Mouse (Mus musculus) testis, adult 2 months (tissue): ENCODE results near the gene Banf2. TPM values are rescaled to one million over a fixed set of nuclear protein-coding genes. Genes with fewer than 3 reads are reported as not detected.

ENCODE experiments used
- H3K27ac ChIP-seq: fragments of 200-500 bp; 2 replicates; pipeline ENCODE4 v1.5.1; 2012; ENCODE audit warnings: low read depth, low read length; ENCODE audit not compliant: control insufficient read depth, insufficient read depth
- H3K27me3 ChIP-seq: fragments of 200-500 bp; 2 replicates; pipeline ENCODE4 v1.6.1; 2012; ENCODE audit warnings: mild to moderate bottlenecking, low read length, moderate library complexity; ENCODE audit not compliant: control insufficient read depth, insufficient read depth
- H3K36me3 ChIP-seq: fragments of 200-500 bp; 2 replicates; pipeline ENCODE4 v1.6.1; 2012; ENCODE audit warnings: mild to moderate bottlenecking, low read length; ENCODE audit not compliant: control insufficient read depth, insufficient read depth
- H3K4me1 ChIP-seq: fragments of 200-500 bp; 2 replicates; pipeline ENCODE4 v1.6.1; 2012; ENCODE audit warnings: low read length; ENCODE audit not compliant: control insufficient read depth, insufficient read depth
- H3K4me3 ChIP-seq: fragments of 200-500 bp; 2 replicates; pipeline ENCODE4 v1.5.1; 2012; ENCODE audit warnings: low read depth, mild to moderate bottlenecking, low read length, moderate library complexity, mixed read lengths; ENCODE audit not compliant: control insufficient read depth
- CTCF ChIP-seq: fragments of 200-500 bp; IDR thresholded peaks from 2 replicates; pipeline ENCODE4 v1.5.1; 2012; ENCODE audit warnings: low read depth, mild to moderate bottlenecking, inconsistent platforms, low read length, moderate library complexity; ENCODE audit not compliant: control insufficient read depth, insufficient read depth, insufficient replicate concordance
- POLR2A ChIP-seq: fragments of 200-500 bp; IDR thresholded peaks from 2 replicates; pipeline ENCODE4 v1.6.1; 2012; ENCODE audit warnings: low read depth, mild to moderate bottlenecking, inconsistent platforms, low read length, moderate library complexity; ENCODE audit not compliant: control insufficient read depth
- polyA plus RNA-seq: library from polyadenylated mRNA; depleted of rRNA; stranded (reverse); fragments of >200 nt; gene quantifications from 2 replicates; pipeline ENCODE4 v1.2.3, GENCODE M21; 2012

Banf2 gene
- polyA plus RNA-seq, 1 experiment = 212 TPM

- Histone ChIP-seq H3K36me3 (no peaks in the 10 kb centered on the region), H3K4me3 (peak overlapping the region; percentile 81), H3K4me1 (peaks cover 9% of the 10 kb centered on the region), H3K27ac (peak overlapping the region; percentile 47), H3K27me3 (no peaks in the 10 kb centered on the region)
- peak; percentile 72 for TF ChIP-seq CTCF
- no peak for TF ChIP-seq POLR2A
These were observed 22.4 kb upstream of the Banf2 start for GRCm38 (mm10) chr2:144010282-144011044.

GRCm38 (mm10) chr2:144011080-144011551 lies 21.7 kb upstream of the Banf2 start, which contains the start of gene Rrbp1:
Gene Rrbp1 (minus strand): TSS chr2:144011263.
- Histone ChIP-seq H3K4me3 (peak within 1 kb of the TSS; percentile 81), H3K4me1 (peaks cover 9% of the 10 kb centered on the region), H3K36me3 (no peaks in the 10 kb centered on the region), H3K27ac (peak within 1 kb of the TSS; percentile 47), H3K27me3 (no peaks in the 10 kb centered on the region)
- TF ChIP-seq CTCF = no peak
- TF ChIP-seq POLR2A = peak; percentile 94

DNA sequence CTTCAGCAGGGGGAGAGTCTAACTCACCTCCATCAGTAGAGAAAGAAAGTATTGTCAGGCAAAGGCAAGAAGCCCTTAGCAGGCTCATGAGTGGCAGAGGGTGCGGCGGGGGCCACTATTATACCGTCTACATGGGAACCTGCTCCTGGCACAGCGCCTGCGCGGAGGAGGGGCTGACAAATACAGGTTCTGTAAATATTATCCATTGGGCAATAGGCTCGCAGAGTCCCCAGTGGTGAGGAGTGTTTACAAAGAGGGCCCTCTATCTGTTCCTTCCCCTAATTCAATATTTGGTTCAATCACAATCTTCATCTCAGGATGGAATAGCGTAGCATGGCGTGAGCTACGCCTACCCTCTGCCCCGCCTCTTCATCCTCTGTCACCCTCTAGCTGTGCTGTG lies 18.8 kb upstream of the Banf2 start:
- Histone ChIP-seq H3K4me3 (no peak overlapping the region), H3K4me1 (peaks cover 7% of the 10 kb centered on the region), H3K27ac (no peak overlapping the region), H3K36me3 (no peaks in the 10 kb centered on the region), H3K27me3 (no peaks in the 10 kb centered on the region)
- TF ChIP-seq CTCF (no peak), POLR2A (no peak)

DNA sequence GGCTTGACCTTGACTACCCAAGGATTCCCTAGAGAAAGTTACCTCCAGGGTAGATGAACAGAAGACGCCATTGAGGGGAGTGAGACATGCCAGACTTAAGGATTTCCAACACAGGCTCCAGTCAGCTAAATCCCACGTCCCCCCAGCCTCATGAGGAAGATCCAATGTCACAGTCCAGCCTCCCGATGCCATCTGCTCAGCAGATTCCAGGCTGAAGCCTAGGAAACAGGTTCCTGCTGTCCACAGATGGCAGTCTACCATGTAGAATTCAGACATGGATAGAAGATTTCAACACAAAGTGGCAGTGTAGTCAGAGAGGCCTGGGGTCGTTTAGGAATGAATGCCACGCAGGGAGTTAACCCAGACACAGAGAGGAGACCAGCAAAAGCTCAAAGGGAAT lies 18.4 kb upstream of the Banf2 start:
- Histone ChIP-seq H3K4me3 (no peak overlapping the region), H3K36me3 (no peaks in the 10 kb centered on the region), H3K27me3 (no peaks in the 10 kb centered on the region), H3K27ac (no peak overlapping the region), H3K4me1 (peaks cover 7% of the 10 kb centered on the region)
- TF ChIP-seq CTCF (no peak), POLR2A (no peak)

GRCm38 (mm10) chr2:144015861-144016260 lies 17.0 kb upstream of the Banf2 start:
- Histone ChIP-seq H3K4me3 (no peak overlapping the region), H3K36me3 (no peaks in the 10 kb centered on the region), H3K27ac (no peak overlapping the region), H3K27me3 (no peaks in the 10 kb centered on the region), H3K4me1 (peaks cover 3% of the 10 kb centered on the region)
- no peak for TF ChIP-seq CTCF
- no peak for TF ChIP-seq POLR2A

DNA sequence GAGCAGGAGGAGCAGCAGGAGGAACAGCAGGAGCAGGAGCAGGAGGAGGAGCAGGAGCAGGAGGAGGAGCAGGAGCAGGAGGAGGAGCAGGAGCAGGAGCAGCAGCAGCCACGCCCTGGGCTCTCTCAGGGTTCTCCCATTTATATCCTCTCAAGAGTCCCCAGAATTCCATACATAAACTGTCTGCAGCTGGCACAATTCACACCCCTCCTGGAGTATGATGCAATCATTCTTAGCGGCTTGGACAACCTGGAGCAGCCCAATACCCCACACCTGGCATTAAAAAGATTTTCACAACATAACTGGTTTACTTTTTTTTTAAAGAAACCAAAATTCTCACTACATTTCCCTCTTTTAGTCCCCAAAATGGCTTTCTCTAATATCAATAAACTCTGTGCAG lies 12.9 kb upstream of the Banf2 start:
- TF ChIP-seq POLR2A (no peak), CTCF (no peak)
- Histone ChIP-seq H3K4me1 (no peaks in the 10 kb centered on the region), H3K4me3 (no peak overlapping the region), H3K27ac (no peak overlapping the region), H3K36me3 (no peaks in the 10 kb centered on the region), H3K27me3 (no peaks in the 10 kb centered on the region)

- no peaks in the 10 kb centered on the region for H3K4me1 ChIP-seq
- no peak overlapping the region for H3K4me3 ChIP-seq
- H3K27me3 ChIP-seq = no peaks in the 10 kb centered on the region
- H3K27ac ChIP-seq = no peak overlapping the region
- TF ChIP-seq POLR2A (no peak), CTCF (no peak)
- no peaks in the 10 kb centered on the region for H3K36me3 ChIP-seq
These were observed 10.4 kb upstream of the Banf2 start for GRCm38 (mm10) chr2:144022441-144022840.

DNA sequence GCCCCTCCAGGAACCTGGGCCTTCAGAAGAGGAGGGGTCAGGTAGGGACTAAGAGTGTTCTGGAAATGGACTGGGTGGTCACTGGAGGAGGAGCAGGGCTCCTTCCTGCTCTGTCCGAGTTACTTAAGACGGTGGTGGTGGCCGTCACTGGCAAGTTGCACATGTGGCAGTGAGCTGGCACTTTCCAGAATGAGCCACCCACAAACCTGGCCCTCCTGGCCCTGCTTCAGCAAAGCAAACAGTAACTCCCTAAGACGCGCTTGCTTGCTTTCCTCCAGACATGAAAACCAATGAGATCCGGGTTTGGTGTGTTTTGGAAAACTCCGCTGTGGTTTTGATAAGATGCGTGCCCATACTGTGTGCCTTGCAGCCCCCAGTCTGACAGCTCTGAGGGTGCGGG lies 7.5 kb upstream of the Banf2 start:
- TF ChIP-seq CTCF = no peak
- no peak for TF ChIP-seq POLR2A
- H3K4me3 ChIP-seq = no peak overlapping the region
- H3K36me3 ChIP-seq = no peaks in the 10 kb centered on the region
- H3K27me3 ChIP-seq = no peaks in the 10 kb centered on the region
- H3K4me1 ChIP-seq = no peaks in the 10 kb centered on the region
- H3K27ac ChIP-seq = no peak overlapping the region
